Mouse (Mus musculus) limb, embryonic 11.5 days (tissue): ENCODE measurements around the gene Hcn3. TPM values are rescaled to one million over a fixed set of nuclear protein-coding genes. Genes with fewer than 3 reads are reported as not detected.
A peak's percentile ranks its signal among the peaks of the same experiment; 100 is the strongest.

ENCODE experiments used
- ATAC-seq: fragments of 200-750 bp; cut with Nextera tagmentation; 2 replicates; pipeline ENCODE4 v1.8.0; 2017; ENCODE audit warnings: low read depth; ENCODE audit not compliant: insufficient number of reproducible peaks, low FRiP score, low TSS enrichment
- DNase-seq: peaks from one replicate; pipeline ENCODE4 v3.0.0-alpha.2; 2015; ENCODE audit warnings: low spot score
- H3K27ac ChIP-seq: fragments of 300-500 bp; sonication (generic); replicated peaks from 2 replicates; pipeline ENCODE4 v1.5.1; 2014; ENCODE audit warnings: low read depth, mild to moderate bottlenecking, low read length
- H3K27me3 ChIP-seq: fragments of 300-500 bp; sonication (generic); 2 replicates; pipeline ENCODE4 v1.6.1; 2014; ENCODE audit warnings: mild to moderate bottlenecking, low read length, mixed read lengths; ENCODE audit not compliant: control insufficient read depth, insufficient read depth
- H3K36me3 ChIP-seq: fragments of 300-500 bp; sonication (generic); 2 replicates; pipeline ENCODE4 v1.6.1; 2014; ENCODE audit warnings: mild to moderate bottlenecking, low read length, moderate library complexity, mixed read lengths; ENCODE audit not compliant: control insufficient read depth, insufficient read depth
- H3K4me1 ChIP-seq: fragments of 300-500 bp; sonication (generic); 2 replicates; pipeline ENCODE4 v1.6.1; 2014; ENCODE audit warnings: low read length, mixed read lengths; ENCODE audit not compliant: control insufficient read depth, insufficient read depth
- H3K4me2 ChIP-seq: fragments of 300-500 bp; sonication (generic); 2 replicates; pipeline ENCODE4 v1.6.1; 2014; ENCODE audit warnings: low read depth, mild to moderate bottlenecking, moderate library complexity; ENCODE audit not compliant: severe bottlenecking
- H3K4me3 ChIP-seq: fragments of 300-500 bp; sonication (generic); 2 replicates; pipeline ENCODE4 v1.5.1; 2014; ENCODE audit warnings: low read depth, low read length
- H3K9ac ChIP-seq: fragments of 300-500 bp; sonication (generic); 2 replicates; pipeline ENCODE4 v1.6.1; 2014; ENCODE audit warnings: mild to moderate bottlenecking, low read length
- H3K9me3 ChIP-seq: fragments of 300-500 bp; sonication (generic); 2 replicates; pipeline ENCODE4 v1.6.1; 2016; ENCODE audit warnings: low read length; ENCODE audit not compliant: control insufficient read depth
- WGBS: fragments of 180-500 bp; shearing (Covaris S2); extraction: QIAGEN DNeasy Blood & Tissue Kit; methylation state at CpG from one replicate; pipeline ENCODE4 v1.1.7; 2014; 5-methylcytosine and 5-hydroxymethylcytosine counted together
- polyA plus RNA-seq: library from polyadenylated mRNA; unstranded; fragments of >200 nt; fragmentation: Nextera tagmentation; extraction: Ambion mirVana; gene quantifications from 2 replicates; pipeline ENCODE4 v1.2.1, GENCODE M21; 2014

Gene Hcn3
- polyA plus RNA-seq, 1 experiment from 2014 or later, result 1.0 TPM

GRCm38 (mm10) chr3:89147101-89147978 is 12.7 kb downstream of the Hcn3 start:
- DNase-seq (no peak), ATAC-seq (peak; percentile 53; the same call in 1 of the 2 replicates)
- Histone ChIP-seq H3K4me2 (peak overlapping the region; percentile 51), H3K9me3 (no peaks in the 10 kb centered on the region), H3K36me3 (no peaks in the 10 kb centered on the region; the same call in 1 of the 2 replicates), H3K27me3 (peaks cover 29% of the 10 kb centered on the region), H3K27ac (no peak overlapping the region), H3K4me1 (peaks cover 11% of the 10 kb centered on the region), H3K4me3 (peak overlapping the region; percentile 24), H3K9ac (0 out of 2 replicates have a peak overlapping the region, but pooled peaks have one; percentile 2)
- 21% methylated on average over 26 of the region's 26 CpGs for WGBS

- Histone ChIP-seq H3K9ac (no peak overlapping the region), H3K27ac (no peak overlapping the region), H3K4me2 (no peak overlapping the region), H3K4me3 (no peak overlapping the region), H3K36me3 (no peaks in the 10 kb centered on the region; the same call in 1 of the 2 replicates), H3K4me1 (peaks cover 11% of the 10 kb centered on the region), H3K27me3 (peaks cover 23% of the 10 kb centered on the region), H3K9me3 (no peaks in the 10 kb centered on the region)
- ATAC-seq (no peak), DNase-seq (peak; percentile 36)
- WGBS, result 24% methylated on average over 8 of the region's 8 CpGs
These were observed 14.4 kb downstream of the Hcn3 start for GRCm38 (mm10) chr3:89145566-89145965.

DNA sequence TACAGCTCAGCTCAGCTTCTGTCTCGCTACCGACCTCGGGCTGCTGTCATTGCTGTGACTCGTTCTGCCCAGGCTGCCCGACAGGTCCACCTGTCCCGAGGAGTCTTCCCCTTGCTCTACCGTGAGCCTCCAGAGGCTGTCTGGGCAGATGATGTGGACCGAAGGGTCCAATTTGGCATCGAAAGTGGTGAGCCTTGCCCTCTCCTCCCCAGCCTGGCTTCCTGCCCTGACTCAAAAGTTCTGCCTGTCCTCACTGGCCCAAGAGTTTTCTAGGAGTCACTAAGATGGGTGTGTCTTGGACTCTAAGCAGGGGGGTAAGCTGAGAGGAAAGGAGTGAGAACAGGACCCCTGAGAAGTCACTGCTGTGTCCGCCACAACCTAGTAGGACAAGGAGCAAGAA is 15.2 kb downstream of the Hcn3 start:
- H3K27ac ChIP-seq, result no peak overlapping the region
- ATAC-seq, result no peak
- WGBS, result 67% methylated on average over 10 of the region's 10 CpGs
- no peaks in the 10 kb centered on the region for H3K9me3 ChIP-seq
- H3K4me3 ChIP-seq, result no peak overlapping the region
- DNase-seq, result no peak
- no peaks in the 10 kb centered on the region; the same call in 1 of the 2 replicates for H3K36me3 ChIP-seq
- H3K9ac ChIP-seq, result no peak overlapping the region
- no peak overlapping the region for H3K4me2 ChIP-seq
- H3K4me1 ChIP-seq, result peaks cover 11% of the 10 kb centered on the region
- peaks cover 17% of the 10 kb centered on the region for H3K27me3 ChIP-seq

- H3K27ac ChIP-seq, result no peak overlapping the region
- no peaks in the 10 kb centered on the region for H3K4me1 ChIP-seq
- no peaks in the 10 kb centered on the region for H3K27me3 ChIP-seq
- ATAC-seq (0 out of 2 replicates have a peak, but pooled peaks have one; percentile 73), DNase-seq (peak; percentile 45)
- no peaks in the 10 kb centered on the region; the same call in 1 of the 2 replicates for H3K36me3 ChIP-seq
- WGBS, result 43% methylated on average over 9 of the region's 9 CpGs
- H3K4me3 ChIP-seq, result no peak overlapping the region
- no peaks in the 10 kb centered on the region for H3K9me3 ChIP-seq
- H3K9ac ChIP-seq, result no peak overlapping the region
- no peak overlapping the region for H3K4me2 ChIP-seq
These were observed 23.6 kb downstream of the Hcn3 start for GRCm38 (mm10) chr3:89136365-89136764.

DNA sequence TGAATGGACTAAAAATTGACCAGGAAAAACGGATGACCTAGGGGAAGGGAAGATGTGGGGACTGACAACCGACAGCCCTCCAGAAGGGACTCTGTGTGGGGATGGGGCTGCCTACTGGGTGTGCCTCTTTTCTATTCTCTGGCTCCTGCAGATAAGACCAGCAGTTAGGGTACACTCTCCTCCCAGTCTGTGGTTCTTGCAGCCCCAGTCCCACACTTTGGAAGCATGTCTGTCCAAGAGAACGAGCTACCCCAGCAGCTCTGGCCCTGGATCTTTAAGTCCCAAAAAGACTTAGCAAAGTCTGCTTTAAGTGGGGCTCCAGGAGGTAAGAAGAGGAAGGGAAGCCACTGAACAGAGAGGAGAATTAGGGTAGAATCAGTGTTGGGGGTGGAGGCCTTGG is 24.0 kb downstream of the Hcn3 start, which contains the start of gene Pklr:
Pklr (plus strand) TSS at position 185 of the 400 bp plus-strand sequence.
- Histone ChIP-seq H3K9ac (no peak within 1 kb of the TSS), H3K27me3 (no peaks in the 10 kb centered on the region), H3K36me3 (no peaks in the 10 kb centered on the region; the same call in 1 of the 2 replicates), H3K4me2 (no peak within 1 kb of the TSS), H3K27ac (no peak within 1 kb of the TSS), H3K4me1 (no peaks in the 10 kb centered on the region), H3K9me3 (no peaks in the 10 kb centered on the region), H3K4me3 (no peak within 1 kb of the TSS)
- no peak for ATAC-seq
- DNase-seq, result no peak
- 58% methylated on average over 3 of the region's 3 CpGs for WGBS

- ATAC-seq, result no peak
- no peak overlapping the region for H3K27ac ChIP-seq
- no peaks in the 10 kb centered on the region for H3K4me1 ChIP-seq
- no peak overlapping the region for H3K4me2 ChIP-seq
- no peak overlapping the region for H3K9ac ChIP-seq
- 84% methylated on average over 1 of the region's 1 CpGs for WGBS
- no peak overlapping the region for H3K4me3 ChIP-seq
- no peaks in the 10 kb centered on the region for H3K9me3 ChIP-seq
- DNase-seq, result no peak
- H3K36me3 ChIP-seq, result no peaks in the 10 kb centered on the region; the same call in 1 of the 2 replicates
- no peaks in the 10 kb centered on the region for H3K27me3 ChIP-seq
These were observed 26.2 kb downstream of the Hcn3 start for GRCm38 (mm10) chr3:89133752-89134151.

GRCm38 (mm10) chr3:89133063-89133450 is 26.9 kb downstream of the Hcn3 start:
- Histone ChIP-seq H3K27ac (no peak overlapping the region), H3K9ac (no peak overlapping the region), H3K4me2 (no peak overlapping the region), H3K4me3 (no peak overlapping the region), H3K27me3 (no peaks in the 10 kb centered on the region), H3K36me3 (no peaks in the 10 kb centered on the region), H3K4me1 (no peaks in the 10 kb centered on the region), H3K9me3 (no peaks in the 10 kb centered on the region)
- DNase-seq (no peak), ATAC-seq (no peak)
- WGBS, result 80% methylated on average over 7 of the region's 7 CpGs

DNA sequence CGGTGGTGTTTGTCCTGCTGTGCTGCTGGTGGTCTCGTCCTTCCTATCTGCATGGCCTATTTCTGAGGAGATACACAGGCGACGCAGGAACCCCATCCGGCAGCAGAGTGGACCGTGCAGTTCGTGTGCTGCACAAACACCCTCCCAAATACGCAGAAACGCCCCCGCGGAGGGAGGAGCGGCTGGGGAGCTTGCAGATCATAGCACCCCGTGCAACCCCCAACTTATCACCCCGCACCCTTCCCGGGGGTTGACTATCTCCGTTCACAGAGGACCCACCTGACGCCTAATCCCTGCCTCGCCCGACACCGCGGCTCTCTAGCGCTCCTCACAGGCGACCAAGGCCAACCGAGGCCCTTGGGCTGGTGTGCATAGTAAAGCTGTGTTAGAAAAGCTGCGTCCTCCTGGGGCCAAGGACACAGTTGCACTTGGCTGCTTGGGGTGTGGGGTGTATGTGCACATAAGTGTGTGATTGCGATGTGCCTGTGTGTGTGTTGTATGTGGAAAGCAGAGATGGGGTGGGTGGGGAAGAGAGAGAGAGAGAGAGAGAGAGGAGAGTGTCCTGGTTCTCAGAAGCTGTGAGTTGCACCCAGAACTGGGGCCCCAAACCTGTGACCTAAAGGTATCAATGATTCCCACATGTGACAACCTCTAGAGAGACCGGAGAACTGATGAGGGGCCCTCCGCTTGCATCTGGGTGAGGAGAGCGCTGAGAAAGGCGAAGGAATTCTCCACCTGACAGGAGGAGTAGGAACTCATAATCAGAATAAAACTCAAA is 27.5 kb downstream of the Hcn3 start:
- H3K9me3 ChIP-seq, result no peaks in the 10 kb centered on the region
- no peak for ATAC-seq
- H3K4me3 ChIP-seq, result peak overlapping the region; percentile 24
- no peaks in the 10 kb centered on the region for H3K27me3 ChIP-seq
- H3K27ac ChIP-seq, result no peak overlapping the region
- H3K4me1 ChIP-seq, result no peaks in the 10 kb centered on the region
- no peaks in the 10 kb centered on the region for H3K36me3 ChIP-seq
- WGBS, result 17% methylated on average over 30 of the region's 30 CpGs
- no peak for DNase-seq
- peak overlapping the region; percentile 45 for H3K4me2 ChIP-seq
- H3K9ac ChIP-seq, result peak overlapping the region; percentile 53
